Mouse (Mus musculus) kidney, embryonic 16.5 days (tissue): ENCODE measurements at regions not wholly inside any gene's neighbourhood (a gene's known extent, or its start where the extent isn't known, plus 50 kb on each side); places are given as distances from the start of the nearest gene placed in this dataset.

Experiments
- ATAC-seq: fragments of 200-750 bp; cut with Nextera tagmentation; 2 replicates; pipeline ENCODE4 v1.8.0; 2017; ENCODE audit warnings: moderate TSS enrichment; ENCODE audit not compliant: low FRiP score, low TSS enrichment
- H3K27ac ChIP-seq: fragments of 300-500 bp; sonication (generic); 2 replicates; pipeline ENCODE4 v1.5.1; 2014; ENCODE audit warnings: low read length
- H3K27me3 ChIP-seq: fragments of 300-500 bp; sonication (generic); 2 replicates; pipeline ENCODE4 v1.6.1; 2014; ENCODE audit warnings: low read length, control low read depth, mixed read lengths; ENCODE audit not compliant: insufficient read depth
- H3K36me3 ChIP-seq: fragments of 300-500 bp; sonication (generic); 2 replicates; pipeline ENCODE4 v1.6.1; 2014; ENCODE audit warnings: low read length, control low read depth, mixed read lengths; ENCODE audit not compliant: insufficient read depth
- H3K4me1 ChIP-seq: fragments of 300-500 bp; sonication (generic); 2 replicates; pipeline ENCODE4 v1.6.1; 2014; ENCODE audit warnings: low read length, control low read depth, mixed read lengths; ENCODE audit not compliant: insufficient read depth
- H3K4me2 ChIP-seq: fragments of 300-500 bp; sonication (generic); replicated peaks from 2 replicates; pipeline ENCODE4 v1.6.1; 2014; ENCODE audit warnings: low read depth, low read length
- H3K4me3 ChIP-seq: fragments of 300-500 bp; sonication (generic); 2 replicates; pipeline ENCODE4 v1.5.1; 2014; ENCODE audit warnings: mild to moderate bottlenecking, low read length
- H3K9ac ChIP-seq: fragments of 300-500 bp; sonication (generic); replicated peaks from 2 replicates; pipeline ENCODE4 v1.6.1; 2014; ENCODE audit warnings: low read length
- H3K9me3 ChIP-seq: fragments of 300-500 bp; sonication (generic); 2 replicates; pipeline ENCODE4 v1.6.1; 2016; ENCODE audit warnings: low read length, control low read depth
- WGBS: fragments of 180-500 bp; shearing (Covaris S2); extraction: QIAGEN DNeasy Blood & Tissue Kit; methylation state at CpG from one replicate; pipeline ENCODE4 v1.1.7; 2014; 5-methylcytosine and 5-hydroxymethylcytosine counted together

DNA sequence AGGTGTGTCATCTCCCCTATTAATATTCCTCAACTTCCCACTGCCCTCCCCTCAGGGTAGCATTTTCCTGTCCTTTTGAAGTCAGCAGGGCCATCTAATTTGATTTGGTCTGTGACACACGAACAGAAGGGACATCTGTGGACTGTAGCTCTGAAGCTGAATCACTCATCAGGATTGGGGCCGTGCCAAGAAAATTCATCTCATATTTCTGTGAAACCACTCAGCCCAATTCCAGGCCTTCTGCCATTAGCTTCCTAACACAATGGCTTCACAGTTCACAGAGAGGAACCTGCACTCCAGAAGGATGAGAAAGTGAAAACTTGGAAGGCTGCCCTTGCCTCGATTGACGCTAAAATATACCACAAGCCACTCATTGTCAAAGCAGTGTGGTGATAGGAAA, 86.1 kb downstream of the Abhd5 start:
- Histone ChIP-seq H3K36me3 (no peaks in the 10 kb centered on the region), H3K27ac (no peak overlapping the region), H3K4me3 (no peak overlapping the region), H3K4me2 (no peak overlapping the region), H3K9ac (no peak overlapping the region), H3K27me3 (no peaks in the 10 kb centered on the region), H3K4me1 (no peaks in the 10 kb centered on the region), H3K9me3 (no peaks in the 10 kb centered on the region)
- WGBS, result 67% methylated on average over 4 of the region's 4 CpGs
- no peak for ATAC-seq

GRCm38 (mm10) chr9:122446387-122447105, 95.1 kb downstream of the Abhd5 start:
- 60% methylated on average over 5 of the region's 5 CpGs for WGBS
- H3K36me3 ChIP-seq, result no peaks in the 10 kb centered on the region
- H3K27ac ChIP-seq, result no peak overlapping the region
- no peak for ATAC-seq
- H3K9me3 ChIP-seq, result no peaks in the 10 kb centered on the region
- H3K4me2 ChIP-seq, result no peak overlapping the region
- H3K27me3 ChIP-seq, result no peaks in the 10 kb centered on the region
- H3K4me3 ChIP-seq, result no peak overlapping the region
- no peak overlapping the region for H3K9ac ChIP-seq
- no peaks in the 10 kb centered on the region for H3K4me1 ChIP-seq

GRCm38 (mm10) chr9:122447568-122447967, 96.2 kb downstream of the Abhd5 start:
- no peak overlapping the region for H3K4me2 ChIP-seq
- no peaks in the 10 kb centered on the region for H3K4me1 ChIP-seq
- H3K27ac ChIP-seq, result no peak overlapping the region
- no peak overlapping the region for H3K4me3 ChIP-seq
- H3K36me3 ChIP-seq, result no peaks in the 10 kb centered on the region
- H3K27me3 ChIP-seq, result no peaks in the 10 kb centered on the region
- WGBS, result 57% methylated on average over 7 of the region's 7 CpGs
- H3K9me3 ChIP-seq, result no peaks in the 10 kb centered on the region
- ATAC-seq, result no peak
- H3K9ac ChIP-seq, result no peak overlapping the region

GRCm38 (mm10) chr9:122448342-122448741, 96.9 kb downstream of the Abhd5 start:
- Histone ChIP-seq H3K4me1 (no peaks in the 10 kb centered on the region), H3K36me3 (no peaks in the 10 kb centered on the region), H3K4me2 (no peak overlapping the region), H3K9ac (no peak overlapping the region), H3K27me3 (no peaks in the 10 kb centered on the region), H3K4me3 (no peak overlapping the region), H3K9me3 (no peaks in the 10 kb centered on the region), H3K27ac (no peak overlapping the region)
- WGBS, result 64% methylated on average over 4 of the region's 4 CpGs
- no peak for ATAC-seq

- Histone ChIP-seq H3K9ac (no peak overlapping the region), H3K27me3 (no peaks in the 10 kb centered on the region), H3K27ac (no peak overlapping the region), H3K9me3 (no peaks in the 10 kb centered on the region), H3K4me2 (no peak overlapping the region), H3K4me3 (no peak overlapping the region), H3K4me1 (no peaks in the 10 kb centered on the region), H3K36me3 (no peaks in the 10 kb centered on the region)
- ATAC-seq, result no peak
- 86% methylated on average over 5 of the region's 5 CpGs for WGBS
Observed at GRCm38 (mm10) chr9:122450524-122450923, 99.1 kb downstream of the Abhd5 start.

- Histone ChIP-seq H3K27me3 (no peaks in the 10 kb centered on the region), H3K4me3 (no peak overlapping the region), H3K4me1 (no peaks in the 10 kb centered on the region), H3K36me3 (no peaks in the 10 kb centered on the region), H3K27ac (no peak overlapping the region), H3K9me3 (no peaks in the 10 kb centered on the region), H3K4me2 (no peak overlapping the region), H3K9ac (no peak overlapping the region)
- ATAC-seq, result no peak
- WGBS, result 70% methylated on average over 8 of the region's 8 CpGs
Observed at GRCm38 (mm10) chr9:122455301-122455700, 103.9 kb downstream of the Abhd5 start.

GRCm38 (mm10) chr9:122455779-122456178, 104.4 kb downstream of the Abhd5 start:
- Histone ChIP-seq H3K4me3 (no peak overlapping the region), H3K27ac (no peak overlapping the region), H3K9me3 (no peaks in the 10 kb centered on the region), H3K27me3 (no peaks in the 10 kb centered on the region), H3K4me1 (no peaks in the 10 kb centered on the region), H3K4me2 (no peak overlapping the region), H3K36me3 (no peaks in the 10 kb centered on the region), H3K9ac (no peak overlapping the region)
- 72% methylated on average over 6 of the region's 6 CpGs for WGBS
- ATAC-seq, result no peak

- no peak for ATAC-seq
Observed at GRCm38 (mm10) chr9:122459491-122459890, 108.1 kb downstream of the Abhd5 start.

DNA sequence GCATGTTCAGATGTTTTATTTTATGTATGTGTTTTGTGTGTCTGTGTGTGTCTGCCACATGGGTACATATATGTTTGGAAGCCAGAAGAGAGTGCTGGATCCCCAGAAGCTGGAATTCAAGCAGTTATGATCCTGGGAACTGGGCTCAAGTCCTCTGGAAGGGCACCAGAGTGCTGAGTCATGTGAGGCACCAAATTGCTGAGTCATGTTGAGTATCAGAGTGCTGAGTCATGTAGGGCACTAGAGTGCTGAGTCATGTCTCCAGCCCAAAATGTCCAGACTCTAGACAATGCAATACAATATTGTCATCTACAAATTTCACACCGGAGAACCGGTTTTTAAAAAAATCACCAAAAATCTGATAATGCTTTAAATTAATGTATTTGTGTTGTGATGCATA, 120.1 kb downstream of the Abhd5 start:
- WGBS, result 97% methylated on average over 2 of the region's 2 CpGs
- H3K27me3 ChIP-seq, result no peaks in the 10 kb centered on the region
- H3K4me2 ChIP-seq, result no peak overlapping the region
- H3K9ac ChIP-seq, result no peak overlapping the region
- H3K4me3 ChIP-seq, result no peak overlapping the region
- no peak overlapping the region for H3K27ac ChIP-seq
- ATAC-seq, result no peak
- no peaks in the 10 kb centered on the region for H3K4me1 ChIP-seq
- no peaks in the 10 kb centered on the region for H3K36me3 ChIP-seq
- no peaks in the 10 kb centered on the region for H3K9me3 ChIP-seq

More at GRCm38 (mm10) chr9:122459491-122459890, 108.1 kb downstream of the Abhd5 start:
- H3K4me2 ChIP-seq, result no peak overlapping the region
- no peak overlapping the region for H3K4me3 ChIP-seq
- H3K4me1 ChIP-seq, result no peaks in the 10 kb centered on the region
- H3K36me3 ChIP-seq, result no peaks in the 10 kb centered on the region
- no peaks in the 10 kb centered on the region for H3K9me3 ChIP-seq
- H3K27ac ChIP-seq, result no peak overlapping the region
- no peak overlapping the region for H3K9ac ChIP-seq
- WGBS, result 78% methylated on average over 6 of the region's 6 CpGs
- no peaks in the 10 kb centered on the region for H3K27me3 ChIP-seq

DNA sequence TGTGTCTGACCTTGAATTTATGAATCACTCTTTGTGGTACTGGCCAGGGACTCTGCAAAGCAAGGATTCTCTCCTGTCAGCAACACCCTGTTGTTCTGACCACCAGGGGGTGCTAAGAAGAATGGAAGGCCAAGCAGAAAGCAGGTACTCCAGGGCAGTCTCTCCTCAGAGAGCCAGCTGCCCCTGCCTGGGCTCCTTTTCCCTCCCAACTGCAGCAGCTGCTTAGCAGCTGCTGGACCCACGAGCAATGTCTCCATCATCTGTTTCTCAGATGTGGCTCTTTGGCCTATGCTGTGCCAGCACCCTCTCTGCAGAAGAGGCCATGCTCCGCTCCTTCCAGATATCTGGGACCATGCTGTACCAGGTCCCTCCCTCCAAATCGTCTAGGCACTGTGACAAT, 124.9 kb downstream of the Abhd5 start:
- no peaks in the 10 kb centered on the region for H3K27me3 ChIP-seq
- H3K36me3 ChIP-seq, result no peaks in the 10 kb centered on the region
- H3K9me3 ChIP-seq, result no peaks in the 10 kb centered on the region
- no peaks in the 10 kb centered on the region for H3K4me1 ChIP-seq
- WGBS, result 51% methylated on average over 3 of the region's 3 CpGs
- H3K9ac ChIP-seq, result no peak overlapping the region
- H3K4me3 ChIP-seq, result no peak overlapping the region
- H3K27ac ChIP-seq, result no peak overlapping the region
- ATAC-seq, result no peak
- H3K4me2 ChIP-seq, result no peak overlapping the region
